Mouse (Mus musculus): Measurements from ENCODE around the gene Adgrv1. TPM values are rescaled to one million over a fixed set of nuclear protein-coding genes. Genes with fewer than 3 reads are reported as not detected.

Gene Adgrv1
- polyA plus RNA-seq, 1 experiment from 2014 or later = 30.3 TPM

GRCm38 (mm10) chr13:81181459-81181858, 451.5 kb downstream of the Adgrv1 start:
- Histone ChIP-seq H3K27me3 (ENCODE audit: poor library complexity, severe bottlenecking) (no peaks in the 10 kb centered on the region), H3K4me1 (no peaks in the 10 kb centered on the region), H3K36me3 (replicated peaks) (no peaks in the 10 kb centered on the region), H3K27ac (no peak overlapping the region), H3K9me3 (no peaks in the 10 kb centered on the region), H3K4me3 (no peak overlapping the region)
- WGBS = 86% methylated on average over 4 of the region's 4 CpGs
- DNase-seq (ENCODE audit: extremely low spot score, low spot score) = no peak

GRCm38 (mm10) chr13:81176820-81177219, 456.1 kb downstream of the Adgrv1 start:
- 86% methylated on average over 4 of the region's 4 CpGs for WGBS

GRCm38 (mm10) chr13:81176071-81176470, 456.9 kb downstream of the Adgrv1 start:
- Histone ChIP-seq H3K27me3 (ENCODE audit: poor library complexity, severe bottlenecking) (no peaks in the 10 kb centered on the region), H3K4me3 (no peak overlapping the region), H3K36me3 (replicated peaks) (no peaks in the 10 kb centered on the region), H3K9me3 (no peaks in the 10 kb centered on the region), H3K4me1 (no peaks in the 10 kb centered on the region), H3K27ac (no peak overlapping the region)
- WGBS = 82% methylated on average over 3 of the region's 3 CpGs
- DNase-seq (ENCODE audit: extremely low spot score, low spot score) = no peak

More at GRCm38 (mm10) chr13:81176820-81177219, 456.1 kb downstream of the Adgrv1 start:
- Histone ChIP-seq H3K4me1 (no peaks in the 10 kb centered on the region), H3K27ac (no peak overlapping the region), H3K36me3 (replicated peaks) (no peaks in the 10 kb centered on the region), H3K27me3 (ENCODE audit: poor library complexity, severe bottlenecking) (no peaks in the 10 kb centered on the region), H3K9me3 (no peaks in the 10 kb centered on the region), H3K4me3 (no peak overlapping the region)
- no peak for DNase-seq (ENCODE audit: extremely low spot score, low spot score)

- no peak overlapping the region for H3K4me3 ChIP-seq
- no peak for DNase-seq (ENCODE audit: extremely low spot score, low spot score)
- no peaks in the 10 kb centered on the region; the same call in 1 of the 2 replicates for H3K36me3 ChIP-seq (replicated peaks)
- H3K9me3 ChIP-seq = no peaks in the 10 kb centered on the region
- 85% methylated on average over 3 of the region's 3 CpGs for WGBS
- H3K27ac ChIP-seq = no peak overlapping the region
- no peaks in the 10 kb centered on the region for H3K4me1 ChIP-seq
- no peaks in the 10 kb centered on the region for H3K27me3 ChIP-seq (ENCODE audit: poor library complexity, severe bottlenecking)
These were observed 461.8 kb downstream of the Adgrv1 start for GRCm38 (mm10) chr13:81171115-81171514.

GRCm38 (mm10) chr13:81167450-81167849, 465.5 kb downstream of the Adgrv1 start:
- H3K27ac ChIP-seq = no peak overlapping the region
- H3K36me3 ChIP-seq (replicated peaks) = no peaks in the 10 kb centered on the region; the same call in 1 of the 2 replicates
- WGBS = 93% methylated on average over 6 of the region's 6 CpGs
- H3K4me1 ChIP-seq = no peaks in the 10 kb centered on the region
- no peak overlapping the region for H3K4me3 ChIP-seq
- no peaks in the 10 kb centered on the region for H3K27me3 ChIP-seq (ENCODE audit: poor library complexity, severe bottlenecking)
- DNase-seq (ENCODE audit: extremely low spot score, low spot score) = no peak
- no peaks in the 10 kb centered on the region for H3K9me3 ChIP-seq

- no peaks in the 10 kb centered on the region for H3K27me3 ChIP-seq (ENCODE audit: poor library complexity, severe bottlenecking)
- H3K9me3 ChIP-seq = no peaks in the 10 kb centered on the region
- H3K4me1 ChIP-seq = no peaks in the 10 kb centered on the region
- no peaks in the 10 kb centered on the region for H3K36me3 ChIP-seq (replicated peaks)
- 92% methylated on average over 2 of the region's 2 CpGs for WGBS
- no peak overlapping the region for H3K27ac ChIP-seq
- DNase-seq (ENCODE audit: extremely low spot score, low spot score) = no peak
- no peak overlapping the region for H3K4me3 ChIP-seq
These were observed 473.1 kb downstream of the Adgrv1 start for GRCm38 (mm10) chr13:81159808-81160207.

- no peak for DNase-seq (ENCODE audit: extremely low spot score, low spot score)
- Histone ChIP-seq H3K4me3 (no peak overlapping the region), H3K9me3 (no peaks in the 10 kb centered on the region), H3K4me1 (no peaks in the 10 kb centered on the region), H3K27ac (no peak overlapping the region), H3K36me3 (replicated peaks) (peaks cover 6% of the 10 kb centered on the region), H3K27me3 (ENCODE audit: poor library complexity, severe bottlenecking) (no peaks in the 10 kb centered on the region)
These were observed 477.6 kb downstream of the Adgrv1 start for GRCm38 (mm10) chr13:81155322-81155721.

GRCm38 (mm10) chr13:81144434-81144833, 488.5 kb downstream of the Adgrv1 start:
- no peak overlapping the region for H3K27ac ChIP-seq
- H3K4me1 ChIP-seq = peaks cover 5% of the 10 kb centered on the region
- DNase-seq (ENCODE audit: extremely low spot score, low spot score) = no peak
- H3K36me3 ChIP-seq (replicated peaks) = no peaks in the 10 kb centered on the region
- no peak overlapping the region for H3K4me3 ChIP-seq
- 77% methylated on average over 1 of the region's 1 CpGs for WGBS
- no peaks in the 10 kb centered on the region for H3K27me3 ChIP-seq (ENCODE audit: poor library complexity, severe bottlenecking)
- H3K9me3 ChIP-seq = no peaks in the 10 kb centered on the region

GRCm38 (mm10) chr13:81142268-81142884, 490.6 kb downstream of the Adgrv1 start:
- no peak overlapping the region for H3K4me3 ChIP-seq
- WGBS = 67% methylated on average over 6 of the region's 6 CpGs
- no peak overlapping the region for H3K27ac ChIP-seq
- H3K27me3 ChIP-seq (ENCODE audit: poor library complexity, severe bottlenecking) = no peaks in the 10 kb centered on the region
- no peaks in the 10 kb centered on the region for H3K9me3 ChIP-seq
- peaks cover 5% of the 10 kb centered on the region for H3K4me1 ChIP-seq
- no peaks in the 10 kb centered on the region for H3K36me3 ChIP-seq (replicated peaks)
- no peak for DNase-seq (ENCODE audit: extremely low spot score, low spot score)

GRCm38 (mm10) chr13:81136652-81137422, 496.1 kb downstream of the Adgrv1 start:
- H3K36me3 ChIP-seq (replicated peaks) = no peaks in the 10 kb centered on the region
- no peaks in the 10 kb centered on the region for H3K27me3 ChIP-seq (ENCODE audit: poor library complexity, severe bottlenecking)
- peaks cover 24% of the 10 kb centered on the region for H3K4me1 ChIP-seq
- DNase-seq (ENCODE audit: extremely low spot score, low spot score) = no peak
- H3K4me3 ChIP-seq = no peak overlapping the region
- WGBS = 83% methylated on average over 11 of the region's 11 CpGs
- H3K27ac ChIP-seq = no peak overlapping the region
- no peaks in the 10 kb centered on the region for H3K9me3 ChIP-seq

GRCm38 (mm10) chr13:81135953-81136352, 497.0 kb downstream of the Adgrv1 start:
- Histone ChIP-seq H3K27me3 (ENCODE audit: poor library complexity, severe bottlenecking) (no peaks in the 10 kb centered on the region), H3K27ac (no peak overlapping the region), H3K9me3 (no peaks in the 10 kb centered on the region), H3K4me1 (peaks cover 26% of the 10 kb centered on the region), H3K36me3 (replicated peaks) (no peaks in the 10 kb centered on the region), H3K4me3 (no peak overlapping the region)
- no peak for DNase-seq (ENCODE audit: extremely low spot score, low spot score)
- WGBS = 81% methylated on average over 10 of the region's 10 CpGs

- Histone ChIP-seq H3K4me1 (peaks cover 26% of the 10 kb centered on the region), H3K27me3 (ENCODE audit: poor library complexity, severe bottlenecking) (no peaks in the 10 kb centered on the region)
These were observed 498.5 kb downstream of the Adgrv1 start for GRCm38 (mm10) chr13:81134412-81134811.

GRCm38 (mm10) chr13:81133336-81133735, 499.6 kb downstream of the Adgrv1 start:
- 75% methylated on average over 4 of the region's 4 CpGs for WGBS
- Histone ChIP-seq H3K27me3 (ENCODE audit: poor library complexity, severe bottlenecking) (no peaks in the 10 kb centered on the region), H3K4me1 (peaks cover 26% of the 10 kb centered on the region), H3K9me3 (no peaks in the 10 kb centered on the region), H3K36me3 (replicated peaks) (no peaks in the 10 kb centered on the region), H3K4me3 (no peak overlapping the region), H3K27ac (no peak overlapping the region)
- no peak for DNase-seq (ENCODE audit: extremely low spot score, low spot score)

More at GRCm38 (mm10) chr13:81134412-81134811, 498.5 kb downstream of the Adgrv1 start:
- Histone ChIP-seq H3K9me3 (no peaks in the 10 kb centered on the region), H3K4me3 (no peak overlapping the region), H3K27ac (no peak overlapping the region), H3K36me3 (replicated peaks) (no peaks in the 10 kb centered on the region)
- no peak for DNase-seq (ENCODE audit: extremely low spot score, low spot score)
